Mouse (Mus musculus): ENCODE results near the gene Ccnyl1.
"Not testable (repeated sequence)": the region's sequence is repeated elsewhere in the genome, so short reads cannot be mapped to it uniquely, and the experiment has no call there.

The Ccnyl1 gene

DNA sequence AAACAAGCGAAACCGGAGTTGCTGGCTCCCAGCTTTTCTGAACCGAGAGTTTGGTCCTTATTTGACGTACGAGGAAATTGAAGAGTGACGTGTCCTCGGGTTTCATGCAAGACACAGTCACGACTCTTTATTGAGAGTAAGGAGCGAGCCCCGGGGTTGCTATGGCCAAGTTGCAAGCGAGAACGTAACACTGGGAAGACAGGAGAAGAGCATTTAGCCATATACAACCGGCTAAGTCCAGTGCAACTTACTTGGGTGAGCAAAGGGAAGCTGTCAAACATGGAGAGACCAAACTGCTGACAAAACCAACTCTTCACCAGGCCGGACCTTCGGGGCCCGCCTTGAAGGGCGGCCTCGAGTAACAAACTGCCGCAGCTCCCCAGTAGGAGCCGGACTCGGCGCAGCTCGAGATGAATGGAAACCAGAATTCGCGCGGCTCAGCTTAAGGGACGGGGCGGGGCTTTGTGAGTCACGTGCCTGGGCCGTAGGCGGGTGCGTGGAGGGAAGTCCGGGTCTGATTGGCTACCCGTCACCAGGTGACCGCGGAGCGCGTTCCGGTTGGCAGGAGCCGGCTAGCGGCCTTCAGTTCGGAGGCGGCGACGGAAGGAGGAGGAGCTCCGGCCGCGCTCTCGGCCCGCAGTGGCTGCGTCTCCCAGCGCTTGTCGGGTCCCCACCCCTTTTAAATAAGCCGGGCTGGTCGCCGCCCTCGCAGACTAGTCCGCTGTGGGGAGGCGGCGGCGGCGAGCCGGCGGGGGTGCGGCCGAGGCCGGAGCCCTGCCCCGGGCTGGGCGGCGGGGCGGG is at the start of gene Ccnyl1:
TSS of gene Ccnyl1 (plus strand) at position 243 of the 801 bp plus-strand sequence.
- peak; percentile 97 to 98 for DNase-seq

DNA sequence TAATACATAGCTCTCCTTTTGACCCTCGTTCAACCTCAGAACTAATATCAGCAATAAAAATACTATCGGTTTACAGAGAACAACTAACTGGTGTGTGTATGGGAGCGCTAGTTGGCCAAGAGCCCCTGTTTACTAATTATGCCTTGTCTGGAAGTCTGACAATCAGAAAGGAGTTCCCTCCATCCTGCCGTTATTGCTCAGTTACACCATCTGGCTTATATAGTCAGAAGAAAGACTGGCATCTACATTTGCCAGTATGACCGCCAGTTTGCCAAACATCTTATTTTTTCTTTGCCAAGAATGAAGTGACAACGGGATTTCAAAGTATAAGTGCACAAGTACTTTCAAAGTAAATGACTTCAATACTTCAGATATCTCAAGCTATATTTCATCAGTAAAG is 49.2 kb upstream of the Ccnyl1 start:
- no peak for DNase-seq

DNA sequence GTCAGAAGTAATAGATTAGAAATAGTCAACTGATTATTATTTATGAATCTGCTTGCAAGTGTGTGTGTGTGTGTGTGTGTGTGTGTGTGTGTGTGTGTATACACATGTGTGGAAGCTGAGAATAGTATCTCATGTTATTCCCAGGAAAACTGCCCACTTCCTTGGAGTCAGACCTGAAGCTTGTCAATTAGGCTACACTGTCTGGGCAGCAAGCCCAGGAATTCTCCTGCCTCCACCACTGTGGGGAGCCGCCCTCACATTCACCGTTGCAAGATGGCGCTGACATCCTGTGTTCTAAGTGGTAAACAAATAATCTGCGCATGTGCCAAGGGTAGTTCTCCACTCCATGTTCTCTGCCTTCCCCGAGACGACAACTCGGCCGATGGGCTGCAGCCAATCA is 47.7 kb upstream of the Ccnyl1 start:
- not testable (repeated sequence) for DNase-seq

DNA sequence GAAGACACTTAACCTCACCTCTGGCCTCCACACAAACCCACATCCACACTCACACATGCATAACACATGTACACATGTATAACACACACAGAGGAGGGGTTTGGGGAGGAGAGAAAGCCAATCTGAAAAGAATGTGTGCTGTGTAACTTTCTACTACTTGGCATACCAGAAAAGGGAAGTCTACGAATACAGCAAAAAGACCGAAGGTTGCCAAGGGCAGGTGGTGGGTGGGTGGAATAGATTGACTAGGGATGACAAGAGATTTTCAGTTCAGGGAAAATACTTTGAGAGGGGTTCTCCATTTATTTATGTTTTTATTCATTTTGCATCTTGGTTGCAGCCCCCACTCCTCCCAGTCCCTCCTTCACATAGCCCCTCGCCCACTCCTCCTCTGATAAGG is 45.7 kb upstream of the Ccnyl1 start:
- DNase-seq, result no peak

DNA sequence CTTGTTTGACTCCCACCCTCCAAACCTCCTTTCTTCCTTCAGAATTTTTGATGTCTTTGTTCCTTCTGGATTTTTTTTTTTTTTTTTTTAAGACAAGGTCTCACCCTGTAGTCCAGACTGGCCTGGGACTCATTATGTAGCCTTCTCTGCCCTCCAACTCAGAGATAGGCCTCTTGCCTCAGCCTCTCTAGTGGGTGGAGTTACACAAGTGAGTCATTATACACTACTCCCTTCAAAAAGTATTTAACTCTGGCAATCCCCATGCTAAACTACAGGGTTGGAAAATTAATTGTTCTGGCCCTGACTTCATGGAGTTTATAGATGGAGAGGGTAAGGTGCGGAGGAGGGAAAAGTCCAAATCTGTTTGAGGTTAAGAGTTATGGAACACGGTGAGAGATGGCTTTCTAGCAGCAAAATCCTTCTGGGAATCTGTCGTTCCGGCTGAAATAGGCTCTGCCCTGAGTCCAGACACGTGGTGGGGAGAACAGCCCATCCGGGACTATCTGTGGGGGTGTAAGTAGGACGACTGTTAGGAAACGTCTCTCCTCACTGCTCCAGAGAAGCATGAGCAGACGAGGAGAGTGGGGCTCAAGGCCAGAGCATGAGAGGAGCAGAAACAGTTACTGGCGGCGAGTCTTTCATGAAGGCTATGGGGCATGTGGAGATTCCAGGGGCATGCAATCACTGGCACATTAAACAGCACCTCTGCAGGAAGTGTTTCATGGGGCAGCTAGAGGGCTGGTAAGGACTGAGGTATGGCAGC is 40.7 kb upstream of the Ccnyl1 start:
- no peak for DNase-seq

DNA sequence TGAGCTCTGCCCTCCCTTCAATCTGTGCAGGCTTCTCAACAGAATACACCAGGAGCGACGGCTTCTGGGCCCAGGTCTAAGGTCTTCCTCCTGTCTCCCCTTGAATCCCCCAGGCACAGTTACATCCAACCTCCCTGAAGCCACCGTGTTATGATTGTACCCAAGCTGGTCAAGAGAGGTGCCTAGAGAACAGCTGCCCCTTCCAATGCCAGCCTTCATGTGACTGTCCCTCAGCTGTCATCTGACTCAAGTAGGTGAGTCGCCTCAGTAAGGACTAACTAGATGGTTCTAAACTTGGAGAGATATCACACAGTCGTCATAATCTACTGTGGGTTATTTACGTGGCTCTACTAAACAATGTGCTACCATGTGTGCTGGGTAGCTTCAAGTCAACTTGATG is 36.6 kb upstream of the Ccnyl1 start:
- DNase-seq, result no peak

DNA sequence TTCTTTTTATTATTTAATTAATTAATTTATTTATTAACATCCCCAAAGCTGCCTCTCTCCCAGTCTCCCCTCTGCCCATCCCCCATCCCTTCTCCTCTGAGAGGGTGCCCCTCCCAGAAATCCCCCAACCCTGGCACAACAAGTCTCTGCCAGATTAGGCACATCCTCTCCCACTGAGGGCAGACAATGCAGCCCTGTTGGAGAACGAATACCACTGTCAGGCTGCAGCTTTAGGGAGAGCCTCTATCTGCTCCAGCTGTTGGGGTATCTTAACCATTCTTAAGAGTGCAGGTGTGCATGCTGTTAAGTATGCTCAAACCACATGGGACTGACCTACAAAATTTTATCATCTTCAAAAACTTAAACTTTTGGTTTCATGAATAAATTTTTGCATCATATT is 34.8 kb upstream of the Ccnyl1 start:
- no peak for DNase-seq

DNA sequence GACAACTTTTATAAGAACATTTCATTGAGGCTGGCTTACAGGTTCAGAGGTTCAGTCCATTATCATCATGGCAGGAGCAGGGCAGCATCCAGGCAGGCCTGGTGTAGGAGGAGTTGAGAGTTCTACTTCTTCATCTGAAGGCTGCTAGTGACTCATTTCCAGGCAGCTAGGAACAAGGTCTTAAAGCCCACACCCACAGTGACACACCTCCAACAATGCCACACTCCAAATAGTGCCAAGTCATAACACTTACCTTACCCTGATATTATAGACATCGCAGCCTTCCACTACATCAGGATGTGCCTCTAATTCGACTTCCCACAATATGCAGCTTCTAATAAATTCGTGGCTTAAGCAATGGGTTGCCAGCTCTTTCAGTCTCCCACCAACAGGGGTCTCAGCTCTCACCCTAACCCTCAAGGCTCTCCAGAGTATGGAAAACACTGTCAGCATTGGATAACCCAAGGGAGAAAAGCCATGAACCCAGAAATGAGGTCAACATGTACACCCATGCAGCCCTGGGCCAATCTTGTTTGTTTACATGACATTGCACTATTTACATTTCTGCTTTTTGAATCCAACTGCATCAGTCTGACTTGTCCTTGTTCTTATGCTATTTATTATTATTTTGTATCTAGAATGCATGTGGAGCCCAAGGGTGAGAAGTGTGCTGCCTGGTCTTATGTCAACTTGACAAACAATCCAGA is 33.7 kb upstream of the Ccnyl1 start:
- no peak for DNase-seq

DNA sequence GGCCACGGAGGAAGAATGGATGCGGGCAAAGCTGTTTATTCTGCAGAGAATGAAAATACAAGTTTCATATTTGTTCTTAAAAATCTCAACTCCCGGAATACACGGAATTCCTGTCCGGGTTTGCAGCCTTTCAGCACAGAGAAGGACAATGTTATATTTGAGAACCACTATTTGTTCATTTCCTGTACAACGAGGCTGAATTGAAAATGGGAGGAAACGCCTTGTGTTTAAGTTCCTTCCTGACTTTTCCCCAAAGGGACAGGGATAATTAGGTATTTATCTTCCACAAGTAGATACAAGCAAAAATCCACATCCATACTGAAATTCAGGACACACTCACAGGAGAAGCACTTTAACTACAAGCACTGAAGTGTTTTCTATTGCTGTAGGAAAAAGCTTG is 31.4 kb upstream of the Ccnyl1 start:
- no peak for DNase-seq

DNA sequence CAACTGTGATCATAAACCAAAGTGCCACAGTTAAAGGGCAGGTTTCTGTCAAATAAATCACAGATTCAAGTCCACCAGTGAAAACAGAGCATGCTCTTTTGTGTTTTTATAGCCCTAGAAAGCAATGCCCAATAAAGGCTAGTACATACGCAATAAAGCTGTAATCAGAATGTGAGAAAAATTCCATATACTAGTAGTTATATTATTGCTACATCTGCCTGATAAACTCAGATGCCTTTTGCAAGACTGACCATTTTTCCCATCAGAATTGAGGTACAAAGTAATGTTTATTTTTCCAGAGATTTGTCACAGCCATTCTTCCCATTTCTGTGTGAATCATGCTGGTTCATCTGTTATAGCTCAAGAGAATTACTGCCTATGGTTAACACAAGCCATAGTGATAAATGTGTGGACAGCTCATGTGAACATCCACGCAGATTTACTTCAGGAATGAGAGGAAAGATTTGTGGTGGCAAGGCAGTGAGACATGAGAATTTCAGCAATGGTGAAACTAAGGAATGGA is 23.1 kb upstream of the Ccnyl1 start:
- no peak for DNase-seq

DNA sequence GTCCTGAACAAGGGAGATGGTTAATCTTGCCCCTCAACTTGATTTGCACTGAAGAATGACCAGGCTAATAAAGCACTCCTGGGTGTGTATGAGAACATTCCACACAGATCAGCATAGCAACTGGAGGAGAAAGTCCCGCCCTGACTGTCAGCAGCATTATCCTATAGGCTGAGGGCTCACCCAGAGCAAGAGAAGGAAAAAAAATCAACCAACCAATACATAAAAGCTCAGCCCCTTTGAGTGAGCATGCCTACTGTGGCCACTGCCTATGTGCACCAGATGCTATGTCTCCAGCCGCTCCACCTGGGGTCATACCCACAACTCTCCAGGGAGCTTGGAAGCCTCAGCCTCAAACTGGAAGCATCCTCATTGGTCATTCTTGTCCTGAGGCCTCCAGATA is 20.8 kb upstream of the Ccnyl1 start:
- no peak for DNase-seq

DNA sequence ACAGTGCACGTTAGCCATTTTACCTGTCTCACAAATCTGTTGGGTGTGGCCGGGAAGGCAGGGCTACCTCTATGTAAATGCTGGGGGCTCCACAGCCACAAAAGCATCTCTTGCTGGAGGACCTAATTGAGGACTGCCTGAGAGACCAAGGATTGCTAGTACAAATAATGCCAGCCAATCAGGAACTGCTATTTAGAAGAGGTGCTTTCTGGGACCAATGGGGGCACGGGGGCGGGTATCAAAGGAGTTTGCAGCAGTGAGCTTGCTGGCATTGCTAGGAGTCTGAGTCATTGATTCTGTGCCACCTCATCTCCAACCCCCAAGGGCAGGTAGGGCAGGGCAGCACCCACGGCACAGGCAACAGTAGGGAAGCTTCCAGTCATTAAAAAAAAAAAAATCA is 16.3 kb upstream of the Ccnyl1 start:
- no peak for DNase-seq

DNA sequence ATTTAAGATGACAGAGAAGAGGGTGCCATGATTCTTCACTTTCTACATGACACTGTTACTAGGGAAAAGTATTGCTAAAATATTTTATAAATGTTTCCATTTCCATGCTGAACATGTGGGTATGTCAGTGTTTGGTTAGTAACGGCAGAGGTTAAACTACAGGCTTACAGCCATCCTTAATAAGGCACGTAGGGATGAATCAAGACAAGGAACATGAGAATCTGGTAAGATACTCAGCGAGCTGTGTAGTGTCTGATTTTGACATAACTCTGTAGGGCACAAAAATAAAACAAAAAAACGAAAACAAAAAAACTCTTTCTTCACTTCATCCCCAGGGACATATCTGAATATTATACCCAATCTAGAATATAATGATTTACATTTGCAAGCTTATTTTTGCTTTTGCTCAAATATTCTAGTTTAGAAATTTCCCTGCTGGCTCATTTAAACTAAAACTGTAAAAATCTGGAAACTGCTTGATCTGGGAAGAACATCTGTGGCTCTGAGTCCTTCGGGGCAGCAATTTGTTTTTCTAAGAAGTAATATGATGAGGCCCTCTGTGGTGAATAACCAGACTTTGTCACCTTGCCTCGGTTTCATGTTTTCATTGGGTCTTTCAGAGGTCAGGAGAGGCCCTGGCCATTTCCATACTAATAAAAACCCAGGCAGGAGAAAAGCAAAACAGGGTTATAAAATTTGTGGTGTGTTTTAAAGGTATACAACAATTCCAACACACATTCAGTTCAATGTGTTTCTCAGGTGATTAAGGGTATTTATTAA is 14.0 kb upstream of the Ccnyl1 start:
- DNase-seq, result no peak

DNA sequence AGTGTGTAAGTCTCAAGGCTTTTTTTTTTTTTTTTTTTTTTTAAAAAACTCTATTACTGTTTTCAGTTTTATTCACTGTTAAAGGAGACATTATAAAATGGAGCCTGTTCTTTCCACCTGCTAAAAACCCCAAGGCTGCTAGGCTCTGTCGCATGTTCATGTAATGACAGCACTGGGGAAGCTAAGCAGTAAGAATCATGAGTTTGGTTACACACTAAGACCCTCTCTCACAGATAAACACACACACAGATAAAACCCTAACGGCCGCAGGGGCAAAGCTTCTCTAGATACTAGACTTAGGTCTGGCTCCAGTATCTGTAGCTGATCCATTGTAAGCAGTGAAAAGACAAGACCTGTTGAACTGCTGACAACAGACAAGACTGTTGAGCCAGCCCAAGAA is 8.8 kb upstream of the Ccnyl1 start:
- DNase-seq, result no peak

DNA sequence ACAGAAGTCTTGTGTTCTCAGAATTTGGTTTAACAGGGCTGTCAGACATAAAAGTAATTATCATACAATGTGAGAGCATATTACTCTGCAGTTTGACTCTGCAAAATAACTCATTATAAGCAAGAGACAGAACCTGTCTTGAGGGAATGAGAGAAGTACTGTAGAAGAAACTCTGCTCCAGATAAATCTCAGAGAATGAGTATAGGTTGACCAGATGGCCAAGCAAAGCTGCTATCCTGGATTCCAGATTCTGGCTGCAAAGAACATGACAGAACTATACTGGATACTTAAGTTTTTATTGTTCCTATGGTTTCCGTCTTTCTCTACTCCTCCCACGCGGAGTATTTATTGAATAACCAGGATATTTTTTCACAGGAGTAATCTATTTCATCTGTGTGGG is 7.2 kb upstream of the Ccnyl1 start:
- no peak for DNase-seq

DNA sequence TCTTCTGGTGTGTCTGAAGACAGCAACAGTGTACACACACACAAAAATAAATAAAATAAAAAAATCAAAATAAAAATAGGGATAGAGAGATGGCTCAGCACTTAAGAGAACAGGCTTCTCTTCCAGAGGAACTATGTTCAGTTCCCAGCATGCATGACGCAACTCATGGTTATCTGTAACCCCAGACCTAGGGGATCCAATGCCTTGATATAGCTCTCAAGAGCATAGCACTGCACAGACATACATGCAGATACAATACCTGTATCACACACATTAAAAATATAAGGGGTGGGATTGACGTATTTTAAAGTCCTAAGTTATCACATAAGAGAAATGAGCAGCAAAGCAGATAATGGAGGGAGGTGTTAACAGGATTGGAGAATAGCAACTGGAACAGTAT is 5.8 kb upstream of the Ccnyl1 start:
- no peak for DNase-seq

DNA sequence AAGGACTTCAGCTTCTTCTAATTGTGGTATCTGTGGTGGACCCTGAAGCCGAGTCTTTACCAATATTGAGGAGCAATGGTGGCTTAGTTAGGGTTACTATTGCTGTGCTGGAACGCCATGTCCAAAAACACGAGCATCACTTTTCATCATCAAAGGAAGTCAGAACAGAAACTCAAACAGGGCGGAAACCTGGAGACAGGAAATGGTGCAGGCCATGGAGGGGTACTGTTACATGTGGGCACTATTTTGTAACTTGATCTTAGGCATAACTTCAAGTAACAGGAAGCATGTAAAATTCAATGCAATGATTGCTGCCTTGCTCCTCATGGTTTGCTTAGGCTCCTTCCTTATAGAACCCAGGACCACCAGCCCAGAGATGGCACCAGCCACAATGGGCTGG is 2.2 kb upstream of the Ccnyl1 start:
- DNase-seq, result no peak

DNA sequence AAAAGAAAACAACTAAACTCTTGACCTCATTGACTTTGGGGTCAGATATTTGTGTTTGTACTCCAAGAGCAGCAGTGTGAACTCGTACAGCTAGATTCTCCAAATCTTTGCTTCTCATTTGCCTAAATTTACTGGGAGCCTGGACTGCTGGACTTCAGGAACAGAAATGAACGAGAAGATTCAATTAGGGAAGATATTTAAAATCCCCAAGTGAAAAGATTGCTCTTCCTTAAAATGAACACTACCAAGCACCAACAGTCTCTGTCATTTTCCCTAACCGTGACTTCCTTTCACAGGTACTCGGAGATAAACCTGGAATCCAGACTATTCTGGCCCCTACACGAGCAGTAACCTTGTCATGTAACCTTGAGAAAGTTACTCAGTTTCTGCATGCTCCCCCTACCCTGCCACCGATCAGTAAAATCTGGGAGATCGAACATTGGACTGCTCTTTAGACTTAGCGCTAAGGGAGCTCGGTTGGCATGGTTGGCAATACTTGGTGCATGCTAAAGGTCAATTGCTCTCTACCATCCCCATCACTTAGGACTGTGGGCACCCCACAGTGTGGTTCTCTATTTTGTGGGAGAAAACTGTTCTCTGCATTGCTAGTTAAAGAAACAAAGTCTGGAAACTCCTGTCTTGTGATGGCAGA is 568 bp upstream of the Ccnyl1 start:
- DNase-seq, result peak in 1 of 2 experiments; percentile 8

DNA sequence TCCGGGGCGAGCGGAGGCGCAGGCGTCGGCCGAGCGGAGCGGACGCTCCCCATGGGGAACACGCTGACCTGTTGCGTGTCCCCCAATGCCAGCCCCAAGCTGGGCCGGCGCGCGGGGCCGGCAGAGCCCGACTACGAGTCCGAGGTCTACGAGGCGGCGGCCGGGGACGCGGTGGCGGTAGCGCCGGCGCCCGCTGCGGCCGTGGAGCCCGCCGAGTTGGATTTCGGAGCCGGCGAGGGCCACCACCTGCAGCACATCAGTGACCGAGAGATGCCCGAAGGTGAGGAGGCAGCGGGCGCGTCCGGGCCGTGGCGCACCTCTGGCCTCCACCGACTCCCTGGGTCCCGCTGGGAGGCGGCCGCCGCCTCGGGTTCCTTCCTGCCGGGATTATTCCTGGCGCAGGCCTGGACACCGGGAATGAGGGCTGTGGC is 881 bp downstream of the Ccnyl1 start:
- peak in 1 of 2 experiments; percentile 64 for DNase-seq

DNA sequence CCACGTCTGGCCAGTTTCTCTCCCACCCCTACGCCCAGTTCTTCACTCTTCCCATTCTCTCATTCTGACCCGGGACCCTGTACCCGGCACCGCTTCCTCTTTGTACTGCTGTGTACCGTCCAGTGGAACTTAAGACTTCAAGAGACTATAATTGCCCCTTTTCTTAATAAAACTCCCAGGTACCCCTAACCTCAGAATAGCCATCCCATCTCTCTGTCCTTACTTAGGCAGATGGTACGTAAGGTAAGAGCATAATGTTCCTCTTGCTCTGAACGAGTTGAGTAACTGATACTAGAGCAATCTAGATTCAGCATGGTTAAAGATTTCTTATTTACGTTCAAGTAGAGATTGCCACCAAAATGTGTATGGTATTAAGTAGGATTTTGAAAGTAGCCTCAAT is 1.3 kb downstream of the Ccnyl1 start:
- no peak for DNase-seq

DNA sequence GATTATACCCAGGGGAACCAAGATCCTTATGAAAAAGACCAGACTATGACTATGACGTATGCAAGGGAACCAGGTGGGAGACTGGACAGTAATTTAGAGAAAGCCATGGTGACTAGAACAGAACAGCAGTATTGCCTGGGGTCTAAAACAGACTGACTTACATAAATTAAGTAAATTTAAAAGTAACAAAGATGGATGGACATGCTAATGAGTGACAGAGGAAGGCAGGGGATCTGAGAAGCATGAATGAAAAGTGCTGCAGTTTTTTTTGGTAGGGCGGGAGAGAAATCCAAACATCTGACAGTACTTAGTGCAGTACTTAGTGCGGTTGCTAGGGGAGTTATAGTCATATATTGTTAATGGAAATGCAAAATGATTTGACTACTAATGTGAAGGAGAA is 4.9 kb downstream of the Ccnyl1 start:
- no peak for DNase-seq

DNA sequence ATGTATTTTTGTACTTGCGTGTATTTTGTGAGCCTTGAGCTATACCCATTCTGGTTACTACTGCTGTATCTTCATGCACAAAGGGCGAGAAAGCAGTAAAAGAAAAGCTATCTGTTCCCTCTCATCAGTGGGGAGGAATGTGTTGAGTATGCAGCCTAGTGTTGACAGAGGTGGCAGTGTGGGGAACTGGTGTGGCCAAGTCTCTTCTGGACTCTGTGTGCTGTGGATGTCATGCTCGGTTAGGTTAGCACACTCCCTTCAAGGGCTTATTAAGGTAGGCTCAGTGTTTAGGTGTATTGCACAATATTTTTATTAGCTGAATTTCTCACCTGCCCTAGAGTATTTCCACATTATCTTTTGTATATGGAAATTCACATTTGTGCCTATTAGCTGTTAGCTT is 11.5 kb downstream of the Ccnyl1 start:
- no peak for DNase-seq
